Mouse (Mus musculus) liver, adult 2 months (tissue): Measurements from ENCODE around the gene Pbx2. TPM values are rescaled to one million over a fixed set of nuclear protein-coding genes. Genes with fewer than 3 reads are reported as not detected.

ENCODE experiments used
- DNase-seq: peaks from one replicate; pipeline ENCODE4 v3.0.0-alpha.2; 2011; ENCODE audit warnings: low read depth, low spot score; ENCODE audit errors: extremely low read depth
- H3K27ac ChIP-seq: fragments of 200-500 bp; replicated peaks from 2 replicates; pipeline ENCODE4 v1.5.1; 2012; ENCODE audit warnings: low read depth, mild to moderate bottlenecking, control low read depth, inconsistent platforms, low read length; ENCODE audit not compliant: insufficient read depth
- H3K27me3 ChIP-seq: fragments of 200-500 bp; 2 replicates; pipeline ENCODE4 v1.6.1; 2012; ENCODE audit warnings: mild to moderate bottlenecking, moderate library complexity, low read length, inconsistent platforms; ENCODE audit not compliant: control insufficient read depth, insufficient read depth
- H3K36me3 ChIP-seq: fragments of 200-500 bp; 2 replicates; pipeline ENCODE4 v1.6.1; 2012; ENCODE audit warnings: low read length, inconsistent platforms; ENCODE audit not compliant: control insufficient read depth, insufficient read depth
- H3K4me1 ChIP-seq: fragments of 200-500 bp; 2 replicates; pipeline ENCODE4 v1.6.1; 2011; ENCODE audit warnings: low read length; ENCODE audit not compliant: control insufficient read depth, insufficient read depth
- H3K4me3 ChIP-seq: fragments of 200-500 bp; 2 replicates; pipeline ENCODE4 v1.5.1; 2011; ENCODE audit warnings: low read depth, mild to moderate bottlenecking, control low read depth, low read length, moderate library complexity; ENCODE audit not compliant: insufficient read depth
- H3K79me2 ChIP-seq: fragments of 200-500 bp; 2 replicates; pipeline ENCODE4 v1.6.1; 2012; ENCODE audit warnings: inconsistent platforms, mild to moderate bottlenecking, low read length, moderate library complexity; ENCODE audit not compliant: control insufficient read depth, insufficient read depth
- H3K9ac ChIP-seq: fragments of 200-500 bp; 2 replicates; pipeline ENCODE4 v1.6.1; 2012; ENCODE audit warnings: low read depth, mild to moderate bottlenecking, control low read depth, inconsistent platforms, low read length
- CTCF ChIP-seq: fragments of 200-500 bp; IDR thresholded peaks from 2 replicates; pipeline ENCODE4 v1.5.1; 2011; ENCODE audit warnings: low read depth, low read length, control low read depth
- POLR2A ChIP-seq: fragments of 200-500 bp; IDR thresholded peaks from 2 replicates; pipeline ENCODE4 v1.6.1; 2011; ENCODE audit warnings: low read length, control low read depth; ENCODE audit not compliant: insufficient read depth; ENCODE audit errors: extremely low read depth
- WGBS: fragments of 180-500 bp; shearing (Covaris S2); methylation state at CpG from one replicate; pipeline ENCODE4 v1.1.7; 2018; 5-methylcytosine and 5-hydroxymethylcytosine counted together
- polyA plus RNA-seq: library from polyadenylated mRNA; depleted of rRNA; stranded (reverse); fragments of >200 nt; gene quantifications from 2 replicates; pipeline ENCODE4 v1.2.3, GENCODE M21; 2012
- total RNA-seq: library from RNA; depleted of rRNA; stranded (reverse); fragments of >200 nt; gene quantifications from 2 replicates; pipeline ENCODE4 v1.2.3, GENCODE M21; 2014

Pbx2 gene
- total and polyA plus RNA-seq, 2 experiments = 10.9 to 21.1 TPM

DNA sequence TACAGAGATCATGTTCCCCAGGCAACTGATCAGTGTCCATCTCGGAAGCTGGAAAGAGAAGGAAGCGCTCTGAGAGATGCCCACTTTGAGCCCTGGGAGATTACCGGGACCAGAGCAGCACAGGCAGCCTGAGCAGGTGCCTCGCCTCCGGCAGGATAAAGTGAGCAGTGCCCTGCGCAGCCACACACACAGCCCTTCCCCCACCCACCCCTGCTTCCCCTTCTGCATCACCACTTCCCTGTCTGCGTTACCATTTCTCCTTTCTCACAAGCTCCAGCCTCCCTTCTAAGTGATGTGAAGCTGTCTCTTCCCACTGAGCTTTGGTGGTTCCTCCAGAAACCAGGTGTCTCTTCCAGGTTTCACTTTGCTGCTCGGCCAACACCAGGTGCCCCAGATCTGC is 29.9 kb upstream of the Pbx2 start:
- TF ChIP-seq POLR2A (no peak), CTCF (no peak)
- no peak overlapping the region for H3K9ac ChIP-seq
- DNase-seq = peak; percentile 15
- no peak overlapping the region for H3K27ac ChIP-seq
- H3K4me1 ChIP-seq = no peaks in the 10 kb centered on the region
- no peaks in the 10 kb centered on the region for H3K36me3 ChIP-seq
- 64% methylated on average over 8 of the region's 8 CpGs for WGBS
- H3K79me2 ChIP-seq = no peaks in the 10 kb centered on the region
- no peaks in the 10 kb centered on the region for H3K27me3 ChIP-seq
- no peak overlapping the region; the same call in 1 of the 2 replicates for H3K4me3 ChIP-seq

DNA sequence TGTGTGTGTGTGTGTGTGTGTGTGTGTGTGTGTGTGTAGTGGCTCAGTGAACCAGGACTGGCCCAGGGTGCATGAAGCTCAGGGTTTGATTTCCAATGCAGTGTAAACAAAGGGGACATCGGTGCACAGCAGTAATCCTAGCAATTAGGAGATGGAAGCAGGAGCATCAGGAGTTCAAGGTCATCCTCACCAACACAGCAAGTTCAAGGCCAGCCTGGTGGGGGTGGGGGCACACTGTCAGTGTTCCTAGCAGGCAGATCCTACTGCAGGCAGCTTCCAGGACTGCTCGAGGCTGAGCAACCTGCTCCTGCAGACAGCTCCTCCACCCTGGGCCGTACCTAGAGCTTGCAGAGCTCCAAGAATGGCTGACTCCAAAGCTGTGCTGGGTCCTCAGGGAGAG is 28.5 kb upstream of the Pbx2 start:
- H3K79me2 ChIP-seq = no peaks in the 10 kb centered on the region
- no peaks in the 10 kb centered on the region for H3K36me3 ChIP-seq
- H3K4me3 ChIP-seq = no peak overlapping the region
- TF ChIP-seq CTCF (no peak), POLR2A (no peak)
- H3K4me1 ChIP-seq = no peaks in the 10 kb centered on the region
- no peak overlapping the region for H3K27ac ChIP-seq
- H3K27me3 ChIP-seq = no peaks in the 10 kb centered on the region
- no peak for DNase-seq
- 48% methylated on average over 3 of the region's 3 CpGs for WGBS
- no peak overlapping the region for H3K9ac ChIP-seq

DNA sequence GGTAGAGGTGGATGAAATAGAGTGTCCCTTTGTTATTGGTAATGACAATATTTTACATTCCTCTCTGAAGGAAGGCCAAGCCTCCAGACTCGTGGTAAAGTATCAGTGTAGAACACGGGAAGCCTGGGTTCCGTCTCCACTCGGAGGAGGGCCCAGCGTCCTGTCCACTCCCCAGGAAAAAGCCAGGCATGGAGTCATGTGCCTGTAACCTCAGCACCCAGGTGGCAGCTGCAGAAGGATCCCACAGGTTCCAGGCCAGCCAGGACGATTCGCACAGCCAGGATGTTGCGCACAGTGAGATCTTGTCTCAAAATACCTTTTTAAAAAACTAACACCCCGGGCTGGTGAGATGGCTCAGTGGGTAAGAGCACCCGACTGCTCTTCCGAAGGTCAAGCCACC is 27.7 kb upstream of the Pbx2 start:
- no peak overlapping the region for H3K9ac ChIP-seq
- H3K4me3 ChIP-seq = no peak overlapping the region
- H3K27ac ChIP-seq = no peak overlapping the region
- H3K27me3 ChIP-seq = no peaks in the 10 kb centered on the region
- H3K4me1 ChIP-seq = no peaks in the 10 kb centered on the region
- no peak for DNase-seq
- 80% methylated on average over 11 of the region's 11 CpGs for WGBS
- H3K79me2 ChIP-seq = no peaks in the 10 kb centered on the region
- no peak for TF ChIP-seq CTCF
- no peak for TF ChIP-seq POLR2A
- no peaks in the 10 kb centered on the region for H3K36me3 ChIP-seq

DNA sequence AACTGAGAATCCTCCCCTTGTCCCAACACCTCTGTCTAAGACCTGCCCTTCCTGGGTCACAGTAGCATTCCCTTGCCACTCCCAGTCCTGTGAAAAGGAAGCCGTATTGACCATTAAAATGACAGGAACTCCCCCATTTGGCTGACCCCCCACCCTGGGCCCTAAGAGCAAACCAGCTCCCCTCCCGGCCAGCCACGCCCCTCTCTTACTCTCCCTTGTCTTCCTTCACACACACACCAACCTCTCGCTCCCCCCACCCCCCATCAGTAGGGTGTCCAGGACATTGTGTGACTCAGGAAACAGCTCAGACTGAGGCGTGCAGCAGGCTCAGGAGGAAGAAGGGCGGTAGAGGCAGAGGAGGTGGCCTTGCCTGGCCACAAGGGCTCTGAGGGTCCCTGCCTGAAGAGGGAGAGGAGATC is 27.1 kb upstream of the Pbx2 start, which contains the start of gene Notch4:
TSS of gene Notch4 (plus strand) at position 266 of the 419 bp plus-strand sequence.
- Histone ChIP-seq H3K4me1 (no peaks in the 10 kb centered on the region), H3K9ac (peak within 1 kb of the TSS; percentile 25; the same call in 1 of the 2 replicates), H3K36me3 (no peaks in the 10 kb centered on the region), H3K4me3 (peak within 1 kb of the TSS; percentile 55), H3K79me2 (no peaks in the 10 kb centered on the region), H3K27me3 (no peaks in the 10 kb centered on the region), H3K27ac (peak within 1 kb of the TSS; percentile 57)
- no peak for DNase-seq
- TF ChIP-seq POLR2A (no peak), CTCF (no peak)
- WGBS = 29% methylated on average over 6 of the region's 6 CpGs

DNA sequence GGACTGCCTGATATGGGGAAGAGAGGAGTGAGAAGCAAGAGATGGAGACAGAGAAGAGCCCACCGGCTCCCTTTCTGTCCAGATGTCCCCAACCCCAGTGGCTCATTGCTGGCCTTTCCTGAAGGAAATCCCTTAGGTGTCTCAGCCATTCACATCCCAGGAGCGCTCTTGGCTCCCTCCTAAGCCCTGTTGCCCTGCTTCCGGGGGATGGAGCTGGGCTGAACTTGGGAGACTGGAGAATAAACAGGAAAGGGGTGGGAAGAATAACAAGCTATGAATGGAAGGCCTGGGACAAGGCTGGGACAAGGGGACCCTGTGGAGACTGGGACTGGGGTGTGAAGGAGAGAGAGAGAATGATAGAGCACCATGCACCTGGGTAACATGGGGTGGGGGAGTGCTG is 26.3 kb upstream of the Pbx2 start:
- H3K4me3 ChIP-seq = peak overlapping the region; percentile 55
- no peaks in the 10 kb centered on the region for H3K4me1 ChIP-seq
- 55% methylated on average over 3 of the region's 3 CpGs for WGBS
- H3K79me2 ChIP-seq = no peaks in the 10 kb centered on the region
- H3K27me3 ChIP-seq = no peaks in the 10 kb centered on the region
- peak; percentile 12 for DNase-seq
- H3K9ac ChIP-seq = peak overlapping the region; percentile 25; the same call in 1 of the 2 replicates
- no peak for TF ChIP-seq POLR2A
- no peak for TF ChIP-seq CTCF
- no peaks in the 10 kb centered on the region for H3K36me3 ChIP-seq
- H3K27ac ChIP-seq = peak overlapping the region; percentile 57

DNA sequence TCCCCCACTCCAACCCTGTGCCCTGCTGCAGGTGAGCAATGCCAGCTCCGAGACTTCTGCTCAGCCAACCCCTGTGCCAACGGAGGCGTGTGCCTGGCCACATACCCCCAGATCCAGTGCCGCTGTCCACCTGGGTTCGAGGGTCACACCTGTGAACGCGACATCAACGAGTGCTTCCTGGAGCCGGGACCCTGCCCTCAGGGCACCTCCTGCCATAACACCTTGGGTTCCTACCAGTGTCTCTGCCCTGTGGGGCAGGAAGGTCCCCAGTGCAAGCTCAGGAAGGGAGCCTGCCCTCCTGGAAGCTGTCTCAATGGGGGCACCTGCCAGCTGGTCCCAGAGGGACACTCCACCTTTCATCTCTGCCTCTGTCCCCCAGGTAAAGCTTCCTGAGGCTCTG is 23.8 kb upstream of the Pbx2 start:
- H3K36me3 ChIP-seq = no peaks in the 10 kb centered on the region
- no peaks in the 10 kb centered on the region for H3K4me1 ChIP-seq
- TF ChIP-seq POLR2A (no peak), CTCF (no peak)
- H3K4me3 ChIP-seq = no peak overlapping the region
- H3K79me2 ChIP-seq = no peaks in the 10 kb centered on the region
- DNase-seq = no peak
- 61% methylated on average over 9 of the region's 9 CpGs for WGBS
- H3K27ac ChIP-seq = no peak overlapping the region
- no peak overlapping the region for H3K9ac ChIP-seq
- no peaks in the 10 kb centered on the region for H3K27me3 ChIP-seq
